Mouse (Mus musculus): ENCODE data around the gene Trpm4. TPM values are rescaled to one million over a fixed set of nuclear protein-coding genes. Genes with fewer than 3 reads are reported as not detected.

The Trpm4 gene
- polyA plus RNA-seq, 1 experiment from 2014 or later, result 7.3 TPM

GRCm38 (mm10) chr7:45342081-45342480 lies 8.5 kb upstream of the Trpm4 start:
- Histone ChIP-seq H3K27ac (no peak overlapping the region), H3K4me1 (replicated peaks) (peaks cover 28% of the 10 kb centered on the region), H3K9ac (no peak overlapping the region), H3K4me2 (no peak overlapping the region), H3K36me3 (peaks cover 36% of the 10 kb centered on the region), H3K9me3 (no peaks in the 10 kb centered on the region), H3K4me3 (no peak overlapping the region), H3K27me3 (peaks cover 46% of the 10 kb centered on the region)
- 93% methylated on average over 11 of the region's 11 CpGs for WGBS
- no peak for ATAC-seq (ENCODE audit: low FRiP score)

- peaks cover 29% of the 10 kb centered on the region for H3K36me3 ChIP-seq
- peak overlapping the region; percentile 76; the same call in 1 of the 2 replicates for H3K4me2 ChIP-seq
- no peak overlapping the region for H3K27ac ChIP-seq
- H3K4me1 ChIP-seq (replicated peaks), result peaks cover 28% of the 10 kb centered on the region
- no peak overlapping the region for H3K4me3 ChIP-seq
- H3K9me3 ChIP-seq, result no peaks in the 10 kb centered on the region
- ATAC-seq (ENCODE audit: low FRiP score), result no peak
- WGBS, result 3% methylated on average over 8 of the region's 8 CpGs
- H3K9ac ChIP-seq, result no peak overlapping the region
- H3K27me3 ChIP-seq, result peaks cover 50% of the 10 kb centered on the region
Measured at GRCm38 (mm10) chr7:45341303-45341702, 7.7 kb upstream of the Trpm4 start.

- no peak for ATAC-seq (ENCODE audit: low FRiP score)
- Histone ChIP-seq H3K9me3 (no peaks in the 10 kb centered on the region), H3K27me3 (peaks cover 50% of the 10 kb centered on the region), H3K4me2 (peak overlapping the region; percentile 76), H3K9ac (peak overlapping the region; percentile 76; the same call in 1 of the 2 replicates), H3K36me3 (peaks cover 22% of the 10 kb centered on the region), H3K4me3 (peak overlapping the region; percentile 47), H3K27ac (no peak overlapping the region), H3K4me1 (replicated peaks) (peaks cover 28% of the 10 kb centered on the region)
- WGBS, result 2% methylated on average over 11 of the region's 11 CpGs
Measured at GRCm38 (mm10) chr7:45340669-45341068, 7.1 kb upstream of the Trpm4 start.

GRCm38 (mm10) chr7:45340066-45340442 lies 6.5 kb upstream of the Trpm4 start:
- Histone ChIP-seq H3K27me3 (peaks cover 50% of the 10 kb centered on the region), H3K27ac (no peak overlapping the region), H3K4me2 (peak overlapping the region; percentile 76), H3K4me1 (replicated peaks) (peaks cover 29% of the 10 kb centered on the region), H3K9ac (peak overlapping the region; percentile 76), H3K9me3 (no peaks in the 10 kb centered on the region), H3K36me3 (peaks cover 16% of the 10 kb centered on the region), H3K4me3 (peak overlapping the region; percentile 47)
- WGBS, result under 1% methylated on average over 11 of the region's 11 CpGs
- ATAC-seq (ENCODE audit: low FRiP score), result no peak; the same call in 1 of the 2 replicates

- peaks cover 52% of the 10 kb centered on the region for H3K27me3 ChIP-seq
- no peaks in the 10 kb centered on the region for H3K9me3 ChIP-seq
- H3K36me3 ChIP-seq, result peaks cover 12% of the 10 kb centered on the region
- H3K4me3 ChIP-seq, result peak overlapping the region; percentile 47
- H3K9ac ChIP-seq, result peak overlapping the region; percentile 76
- H3K4me1 ChIP-seq (replicated peaks), result peaks cover 34% of the 10 kb centered on the region
- peak; percentile 79 for ATAC-seq (ENCODE audit: low FRiP score)
- H3K27ac ChIP-seq, result peak overlapping the region; percentile 73; the same call in 1 of the 2 replicates
- 1% methylated on average over 39 of the region's 39 CpGs for WGBS
- H3K4me2 ChIP-seq, result peak overlapping the region; percentile 76
Measured at GRCm38 (mm10) chr7:45339410-45340065, 6.0 kb upstream of the Trpm4 start.

- H3K4me2 ChIP-seq, result peak overlapping the region; percentile 76
- H3K9ac ChIP-seq, result peak overlapping the region; percentile 76; the same call in 1 of the 2 replicates
Measured at GRCm38 (mm10) chr7:45338161-45338911, 4.8 kb upstream of the Trpm4 start.

GRCm38 (mm10) chr7:45337469-45337868 lies 3.9 kb upstream of the Trpm4 start:
- Histone ChIP-seq H3K27ac (no peak overlapping the region), H3K36me3 (peaks cover 4% of the 10 kb centered on the region; the same call in 1 of the 2 replicates), H3K9ac (no peak overlapping the region), H3K4me3 (no peak overlapping the region), H3K4me2 (no peak overlapping the region), H3K27me3 (peaks cover 49% of the 10 kb centered on the region), H3K9me3 (no peaks in the 10 kb centered on the region), H3K4me1 (replicated peaks) (peaks cover 53% of the 10 kb centered on the region)
- WGBS, result 17% methylated on average over 4 of the region's 4 CpGs
- ATAC-seq (ENCODE audit: low FRiP score), result no peak

More at GRCm38 (mm10) chr7:45338161-45338911, 4.8 kb upstream of the Trpm4 start:
- no peak overlapping the region for H3K27ac ChIP-seq
- ATAC-seq (ENCODE audit: low FRiP score), result no peak
- H3K4me3 ChIP-seq, result 0 out of 2 replicates have a peak overlapping the region, but pooled peaks have one; percentile 47
- WGBS, result 4% methylated on average over 14 of the region's 14 CpGs
- H3K36me3 ChIP-seq, result peaks cover 12% of the 10 kb centered on the region
- peaks cover 51% of the 10 kb centered on the region for H3K27me3 ChIP-seq
- no peaks in the 10 kb centered on the region for H3K9me3 ChIP-seq
- H3K4me1 ChIP-seq (replicated peaks), result peaks cover 44% of the 10 kb centered on the region

- no peak overlapping the region for H3K4me3 ChIP-seq
- no peaks in the 10 kb centered on the region for H3K9me3 ChIP-seq
- 92% methylated on average over 4 of the region's 4 CpGs for WGBS
- H3K36me3 ChIP-seq, result no peaks in the 10 kb centered on the region; the same call in 1 of the 2 replicates
- no peak overlapping the region for H3K9ac ChIP-seq
- peaks cover 55% of the 10 kb centered on the region for H3K4me1 ChIP-seq (replicated peaks)
- H3K4me2 ChIP-seq, result no peak overlapping the region
- no peak overlapping the region for H3K27ac ChIP-seq
- H3K27me3 ChIP-seq, result peaks cover 47% of the 10 kb centered on the region
- no peak for ATAC-seq (ENCODE audit: low FRiP score)
Measured at GRCm38 (mm10) chr7:45336319-45336718, 2.7 kb upstream of the Trpm4 start.

GRCm38 (mm10) chr7:45335056-45335455 lies 1.5 kb upstream of the Trpm4 start, which contains the start of gene Hrc:
Gene Hrc (plus strand): TSS chr7:45335290.
- 0 out of 2 replicates have a peak within 1 kb of the TSS, but pooled peaks have one; percentile 55 for H3K27ac ChIP-seq
- H3K4me2 ChIP-seq, result peak within 1 kb of the TSS; percentile 93
- no peaks in the 10 kb centered on the region for H3K9me3 ChIP-seq
- ATAC-seq (ENCODE audit: low FRiP score), result no peak
- no peak within 1 kb of the TSS for H3K9ac ChIP-seq
- peaks cover 37% of the 10 kb centered on the region for H3K27me3 ChIP-seq
- WGBS, result 30% methylated on average over 5 of the region's 5 CpGs
- no peak within 1 kb of the TSS for H3K4me3 ChIP-seq
- no peaks in the 10 kb centered on the region for H3K36me3 ChIP-seq
- peaks cover 49% of the 10 kb centered on the region for H3K4me1 ChIP-seq (replicated peaks)

GRCm38 (mm10) chr7:45334605-45335004 lies 1.0 kb upstream of the Trpm4 start:
- peaks cover 45% of the 10 kb centered on the region for H3K4me1 ChIP-seq (replicated peaks)
- peaks cover 37% of the 10 kb centered on the region for H3K27me3 ChIP-seq
- ATAC-seq (ENCODE audit: low FRiP score), result no peak
- no peaks in the 10 kb centered on the region for H3K36me3 ChIP-seq
- H3K4me3 ChIP-seq, result no peak overlapping the region
- H3K27ac ChIP-seq, result no peak overlapping the region
- no peaks in the 10 kb centered on the region for H3K9me3 ChIP-seq
- no peak overlapping the region for H3K4me2 ChIP-seq
- no peak overlapping the region for H3K9ac ChIP-seq
- WGBS, result 17% methylated on average over 3 of the region's 3 CpGs

GRCm38 (mm10) chr7:45332685-45333425 lies 725 bp downstream of the Trpm4 start:
- WGBS, result 3% methylated on average over 22 of the region's 22 CpGs
- Histone ChIP-seq H3K27ac (peak overlapping the region; percentile 55), H3K27me3 (peaks cover 29% of the 10 kb centered on the region), H3K4me3 (peak overlapping the region; percentile 57), H3K4me2 (peak overlapping the region; percentile 93), H3K9me3 (no peaks in the 10 kb centered on the region), H3K36me3 (no peaks in the 10 kb centered on the region), H3K9ac (peak overlapping the region; percentile 77), H3K4me1 (replicated peaks) (peaks cover 27% of the 10 kb centered on the region)
- peak; percentile 64 for ATAC-seq (ENCODE audit: low FRiP score)

GRCm38 (mm10) chr7:45331502-45331901 lies 2.1 kb downstream of the Trpm4 start:
- Histone ChIP-seq H3K9me3 (no peaks in the 10 kb centered on the region), H3K36me3 (no peaks in the 10 kb centered on the region), H3K9ac (no peak overlapping the region), H3K4me2 (no peak overlapping the region), H3K27ac (no peak overlapping the region), H3K4me3 (no peak overlapping the region), H3K27me3 (peaks cover 18% of the 10 kb centered on the region; the same call in 1 of the 2 replicates), H3K4me1 (replicated peaks) (peaks cover 26% of the 10 kb centered on the region)
- 88% methylated on average over 6 of the region's 6 CpGs for WGBS
- no peak for ATAC-seq (ENCODE audit: low FRiP score)

All from hindbrain, embryonic 13.5 days (tissue).